Mouse (Mus musculus) adipocyte (in vitro differentiated cells): ENCODE measurements at regions not wholly inside any gene's neighbourhood (a gene's known extent, or its start where the extent isn't known, plus 50 kb on each side); places are given as distances from the start of the nearest gene placed in this dataset.

Source experiments
- DNase-seq: peaks from one replicate; pipeline ENCODE4 v3.0.0-alpha.2; 2016; ENCODE audit warnings: low spot score

- DNase-seq, result no peak
Measured at GRCm38 (mm10) chr6:51355041-51355440, 77.4 kb upstream of the Nfe2l3 start.

GRCm38 (mm10) chr6:51361611-51362180, 70.8 kb upstream of the Nfe2l3 start:
- peak; percentile 26 for DNase-seq

DNA sequence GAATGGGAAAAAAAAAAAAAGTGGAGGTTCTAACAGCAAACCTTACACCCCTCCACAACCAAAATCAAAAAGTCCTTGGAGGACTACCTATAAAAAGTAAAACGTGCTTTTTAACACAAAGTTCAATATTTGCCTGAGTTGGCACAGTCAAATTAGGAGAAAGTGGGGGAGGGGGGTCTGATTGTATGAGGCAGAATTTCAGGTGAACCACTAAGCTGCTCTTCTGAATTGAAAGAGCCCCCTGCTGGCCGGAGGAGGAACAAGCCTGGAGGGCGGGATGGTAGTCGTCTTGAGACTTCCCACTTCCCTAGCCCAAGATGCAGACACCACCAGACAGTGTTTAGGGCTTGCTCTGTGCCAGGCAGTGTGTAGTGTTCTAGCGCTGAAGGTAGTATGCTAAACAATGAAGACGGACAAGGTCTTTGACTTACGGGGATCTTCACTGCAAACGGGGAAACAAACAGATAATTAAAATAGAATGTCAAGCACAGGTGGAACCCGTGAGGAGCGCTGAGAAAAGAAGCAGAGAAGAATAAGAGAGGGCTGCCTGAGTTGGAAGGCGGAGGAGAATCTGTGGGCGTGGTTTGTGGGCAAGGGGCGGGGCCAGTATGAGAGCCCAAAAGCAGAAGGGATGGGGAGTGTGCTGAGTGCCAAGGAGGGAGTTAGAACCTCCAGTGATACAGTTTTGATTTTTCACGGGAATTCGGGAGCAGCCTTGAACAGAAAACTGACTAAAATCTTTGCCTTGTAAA, 69.8 kb upstream of the Nfe2l3 start:
- peak; percentile 90 for DNase-seq

- no peak for DNase-seq
Measured at GRCm38 (mm10) chr6:51364776-51365175, 67.7 kb upstream of the Nfe2l3 start.

GRCm38 (mm10) chr6:51369771-51370170, 62.7 kb upstream of the Nfe2l3 start:
- no peak for DNase-seq

- DNase-seq, result no peak
Measured at GRCm38 (mm10) chr6:51372357-51372756, 60.1 kb upstream of the Nfe2l3 start.

- DNase-seq, result no peak
Measured at GRCm38 (mm10) chr6:51378436-51378835, 54.0 kb upstream of the Nfe2l3 start.

GRCm38 (mm10) chr6:51379074-51379473, 53.4 kb upstream of the Nfe2l3 start:
- peak; percentile 52 for DNase-seq

DNA sequence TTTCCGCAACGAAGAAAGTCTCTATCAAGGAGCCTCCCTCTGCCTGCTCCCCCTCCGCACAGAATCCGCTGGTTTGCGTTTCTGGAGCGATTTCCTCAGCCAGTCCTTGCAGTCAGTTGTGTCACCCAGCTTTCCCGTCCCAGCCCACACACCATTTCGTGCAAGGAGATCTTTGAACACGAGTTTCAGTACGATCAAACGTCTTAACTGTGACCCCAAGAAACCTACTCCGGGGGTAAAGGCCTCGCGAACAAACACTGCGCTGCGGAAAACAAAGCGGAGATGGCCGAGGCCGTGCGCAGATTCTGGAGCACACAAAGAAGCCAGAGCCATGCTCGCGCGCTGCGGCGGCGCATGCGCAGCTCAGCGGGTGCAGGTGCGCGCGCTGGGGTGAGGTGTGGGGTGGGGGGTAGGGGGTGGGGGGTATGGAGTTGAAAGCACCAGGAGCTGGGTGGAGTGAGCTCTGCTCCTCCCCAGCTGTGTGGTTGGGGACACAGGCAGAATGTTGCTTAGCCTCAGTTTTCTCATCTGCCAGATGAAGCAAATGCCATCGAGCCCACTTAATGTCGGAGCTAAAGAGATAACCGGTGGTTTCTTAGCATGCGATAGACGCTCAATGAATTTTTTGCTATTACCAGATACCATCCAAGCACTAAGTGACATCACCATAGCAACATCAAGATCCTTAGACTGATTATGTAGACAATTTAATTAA, 52.8 kb upstream of the Nfe2l3 start:
- DNase-seq, result peak; percentile 53

DNA sequence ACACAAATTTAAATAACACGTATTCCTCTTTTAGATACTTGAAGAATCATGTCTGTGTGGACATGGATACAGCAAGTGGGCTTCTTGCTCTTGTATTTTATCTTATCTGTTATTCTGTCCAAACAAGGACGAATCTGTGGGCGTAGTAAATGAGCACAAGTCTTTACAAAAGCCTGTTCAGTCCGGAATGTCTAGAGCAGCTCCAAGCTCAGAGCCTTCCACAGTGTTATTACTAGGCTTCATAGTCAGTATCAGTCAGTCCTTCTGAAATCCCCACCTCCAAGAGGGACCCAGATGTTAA, 52.2 kb upstream of the Nfe2l3 start:
- no peak for DNase-seq

DNA sequence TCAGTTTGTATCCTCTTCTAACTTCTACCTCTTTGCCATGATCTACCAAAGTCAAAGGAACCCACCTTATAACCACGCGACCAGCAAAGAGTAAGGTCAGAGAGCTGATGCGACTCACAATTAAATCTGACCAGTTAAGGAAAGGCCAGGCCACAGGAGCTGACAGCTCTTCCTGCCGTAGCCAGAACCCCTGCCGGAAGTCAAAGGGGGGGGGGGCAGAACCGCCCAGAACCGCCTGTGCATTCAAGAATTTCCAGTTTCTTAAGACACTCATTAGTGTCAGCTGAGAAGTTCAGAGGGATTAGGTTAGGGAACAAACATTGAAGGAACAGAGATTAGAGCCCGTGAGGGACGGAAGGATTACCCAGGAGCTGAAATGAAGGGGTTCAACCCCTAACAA, 51.0 kb upstream of the Nfe2l3 start:
- no peak for DNase-seq
